Comparison of ENCODE assay signal across 26 mouse cellular contexts in genomic region chr12:101066329-101066728, GRCm38 (mm10). TPM values are rescaled to one million over a fixed set of nuclear protein-coding genes. Genes with fewer than 3 reads are reported as not detected.
DNase-seq lines count a peak whose midpoint lies in the region; ATAC-seq and TF ChIP-seq lines count a peak whose summit lies in the region.
"Had no signal": no experiment of that assay in that cellular context is flagged by ENCODE, and none has a peak within 500 bp of the region (broad histone marks: within the 10 kb centered on the region; RNA-seq: fewer than 3 reads in every experiment).

No protein-coding gene starts in this region.

- H3K4me1 ChIP-seq in heart, embryonic 15.5 days (replicated peaks), result peaks cover 11% of the 10 kb centered on the region
- H3K4me1 ChIP-seq in hindbrain, embryonic 16.5 days (ENCODE audit: control insufficient read depth, insufficient read depth, low read depth, low read length), result no peaks in the 10 kb centered on the region
- H3K4me1 ChIP-seq in hindbrain, embryonic 14.5 days (replicated peaks; ENCODE audit: control insufficient read depth, insufficient read depth, low read length), result no peaks in the 10 kb centered on the region
- no peaks in the 10 kb centered on the region for H3K4me1 ChIP-seq in kidney, embryonic 15.5 days
- H3K4me1 ChIP-seq in CH12.LX (ENCODE audit: control insufficient read depth in 1 of 2, insufficient read depth in 2 of 2), result peaks cover 0 to 14% of the 10 kb centered on the region in 2 experiments; a peak in 1 of 4 replicates
- no peaks in the 10 kb centered on the region for H3K4me1 ChIP-seq in midbrain, postnatal 0 days (ENCODE audit: insufficient read depth, low read length)
- H3K4me1 ChIP-seq: forebrain, embryonic 10.5 days; forebrain, embryonic 13.5 days; hindbrain, embryonic 10.5 days; hindbrain, embryonic 15.5 days had no signal

- peaks cover 44% of the 10 kb centered on the region for H3K36me3 ChIP-seq in heart, embryonic 15.5 days
- peaks cover 11% of the 10 kb centered on the region; the same call in 1 of the 2 replicates for H3K36me3 ChIP-seq in hindbrain, embryonic 16.5 days (ENCODE audit: control insufficient read depth, insufficient read depth, low read length)
- peaks cover 49% of the 10 kb centered on the region for H3K36me3 ChIP-seq in hindbrain, embryonic 14.5 days (replicated peaks; ENCODE audit: control insufficient read depth, insufficient read depth)
- H3K36me3 ChIP-seq in kidney, embryonic 15.5 days, result peaks cover 63% of the 10 kb centered on the region
- peaks cover 31 to 76% of the 10 kb centered on the region in 2 experiments for H3K36me3 ChIP-seq in CH12.LX (replicated peaks in 1 of 2; ENCODE audit: control insufficient read depth in 1 of 2, insufficient read depth in 1 of 2, low read length in 1 of 2)
- H3K36me3 ChIP-seq in midbrain, postnatal 0 days (ENCODE audit: insufficient read depth, low read length), result peaks cover 11% of the 10 kb centered on the region; the same call in 1 of the 2 replicates

- no peak for TF ChIP-seq RAD21 in CH12.LX (IDR thresholded peaks at IDR 0.05; ENCODE audit: low read depth, low read length)

- dilution Hi-C loops in CH12.LX (cut with MboI; ENCODE audit: extremely low pct_ligation_motif_present, extremely low pct_unique_long_range_greater_than_20kb, low sequenced_read_pairs), result no loop called here

- no peaks in the 10 kb centered on the region for H3K27me3 ChIP-seq in heart, embryonic 15.5 days
- H3K27me3 ChIP-seq in hindbrain, embryonic 16.5 days (replicated peaks; ENCODE audit: control insufficient read depth, insufficient read depth, low read length), result no peaks in the 10 kb centered on the region
- no peaks in the 10 kb centered on the region for H3K27me3 ChIP-seq in hindbrain, embryonic 14.5 days (ENCODE audit: control insufficient read depth, insufficient read depth, low read length)
- no peaks in the 10 kb centered on the region for H3K27me3 ChIP-seq in kidney, embryonic 15.5 days
- no peaks in the 10 kb centered on the region for H3K27me3 ChIP-seq in CH12.LX (replicated peaks)
- no peaks in the 10 kb centered on the region for H3K27me3 ChIP-seq in midbrain, postnatal 0 days (ENCODE audit: insufficient read depth, low read length)
- H3K27me3 ChIP-seq: forebrain, embryonic 13.5 days; heart, embryonic 12.5 days; hindbrain, embryonic 15.5 days had no signal

- H3K4me3 ChIP-seq in heart, embryonic 15.5 days, result no peak overlapping the region
- no peak overlapping the region for H3K4me3 ChIP-seq in hindbrain, embryonic 16.5 days (ENCODE audit: low read length)
- no peak overlapping the region for H3K4me3 ChIP-seq in hindbrain, embryonic 14.5 days (replicated peaks; ENCODE audit: low read length)
- H3K4me3 ChIP-seq in kidney, embryonic 15.5 days (replicated peaks), result no peak overlapping the region
- no peak overlapping the region for H3K4me3 ChIP-seq in CH12.LX (replicated peaks in 1 of 3; ENCODE audit: low read depth in 2 of 3, low read length in 2 of 3, poor library complexity in 1 of 3)
- no peak overlapping the region for H3K4me3 ChIP-seq in midbrain, postnatal 0 days (ENCODE audit: low read depth, low read length)
- H3K4me3 ChIP-seq: forebrain, embryonic 10.5 days; forebrain, embryonic 13.5 days; heart, embryonic 12.5 days; hindbrain, embryonic 10.5 days; hindbrain, embryonic 15.5 days had no signal

- 84% methylated on average over 1 of the region's 1 CpGs for WGBS in heart, embryonic 15.5 days
- WGBS in hindbrain, embryonic 16.5 days, result 68% methylated on average over 1 of the region's 1 CpGs
- WGBS in hindbrain, embryonic 14.5 days, result 81% methylated on average over 1 of the region's 1 CpGs
- 88% methylated on average over 1 of the region's 1 CpGs for WGBS in kidney, embryonic 15.5 days
- WGBS in midbrain, postnatal 0 days, result 77% methylated on average over 1 of the region's 1 CpGs

- no peak for TF ChIP-seq CTCF in CH12.LX (conservative IDR thresholded peaks at IDR 0.05 in 1 of 2, IDR thresholded peaks at IDR 0.05 in 1 of 2; ENCODE audit: low read depth in 2 of 2, low read length in 2 of 2)
- TF ChIP-seq CTCF in midbrain, postnatal 0 days (IDR thresholded peaks at IDR 0.05), result no peak

- no peak overlapping the region for H3K4me2 ChIP-seq in heart, embryonic 15.5 days
- H3K4me2 ChIP-seq in hindbrain, embryonic 16.5 days (ENCODE audit: low read length), result no peak overlapping the region
- H3K4me2 ChIP-seq in hindbrain, embryonic 14.5 days (replicated peaks), result no peak overlapping the region
- H3K4me2 ChIP-seq in kidney, embryonic 15.5 days, result no peak overlapping the region
- no peak overlapping the region for H3K4me2 ChIP-seq in CH12.LX (ENCODE audit: insufficient read depth, low read depth, poor library complexity, severe bottlenecking)
- H3K4me2 ChIP-seq in midbrain, postnatal 0 days (ENCODE audit: low read depth, low read length, poor library complexity, severe bottlenecking), result no peak overlapping the region
- H3K4me2 ChIP-seq: forebrain, embryonic 13.5 days; heart, embryonic 12.5 days; hindbrain, embryonic 15.5 days had no signal

- intact Hi-C loops in heart, postnatal 36 days (cut with DNase I), result no loop called here

- H3K9me3 ChIP-seq in heart, embryonic 15.5 days (replicated peaks), result no peaks in the 10 kb centered on the region
- H3K9me3 ChIP-seq in hindbrain, embryonic 16.5 days (ENCODE audit: control insufficient read depth, low read length), result no peaks in the 10 kb centered on the region
- no peaks in the 10 kb centered on the region for H3K9me3 ChIP-seq in hindbrain, embryonic 14.5 days (ENCODE audit: control insufficient read depth, low read length)
- no peaks in the 10 kb centered on the region for H3K9me3 ChIP-seq in kidney, embryonic 15.5 days (replicated peaks)
- H3K9me3 ChIP-seq in CH12.LX (replicated peaks; ENCODE audit: low read length), result peaks cover 2% of the 10 kb centered on the region
- H3K9me3 ChIP-seq in midbrain, postnatal 0 days (ENCODE audit: low read length), result no peaks in the 10 kb centered on the region
- H3K9me3 ChIP-seq: forebrain, embryonic 10.5 days; forebrain, embryonic 13.5 days; heart, embryonic 12.5 days; hindbrain, embryonic 10.5 days; hindbrain, embryonic 15.5 days had no signal

- no peak for TF ChIP-seq EP300 in CH12.LX (IDR thresholded peaks at IDR 0.05; ENCODE audit: low read length)

- no peak for ATAC-seq in heart, embryonic 15.5 days (replicated peaks; ENCODE audit: insufficient number of reproducible peaks, insufficient read depth, low FRiP score, low read depth)
- ATAC-seq in hindbrain, embryonic 16.5 days, result 0 out of 2 replicates have a peak, but pooled peaks have one; percentile 22
- no peak for ATAC-seq in hindbrain, embryonic 14.5 days (ENCODE audit: low FRiP score)
- no peak for ATAC-seq in kidney, embryonic 15.5 days (replicated peaks; ENCODE audit: low FRiP score)
- no peak for ATAC-seq in midbrain, postnatal 0 days (ENCODE audit: low FRiP score)
- ATAC-seq: activated CD4-positive, CD25-positive, alpha-beta regulatory T cell, adult 4 months; forebrain, embryonic 13.5 days; forebrain, embryonic 16.5 days; inflammation-experienced regulatory T-cells, adult 6 months; intestine, embryonic 16.5 days had no signal

- TF ChIP-seq POLR2A in CH12.LX (IDR thresholded peaks at IDR 0.05; ENCODE audit: low read depth, low read length), result no peak

- H3K9ac ChIP-seq in heart, embryonic 15.5 days, result no peak overlapping the region
- H3K9ac ChIP-seq in hindbrain, embryonic 16.5 days (ENCODE audit: low read depth, low read length), result no peak overlapping the region
- no peak overlapping the region for H3K9ac ChIP-seq in hindbrain, embryonic 14.5 days
- no peak overlapping the region for H3K9ac ChIP-seq in kidney, embryonic 15.5 days
- H3K9ac ChIP-seq in CH12.LX (ENCODE audit: insufficient read depth, low read depth), result no peak overlapping the region
- no peak overlapping the region for H3K9ac ChIP-seq in midbrain, postnatal 0 days (replicated peaks; ENCODE audit: low read length, poor library complexity, severe bottlenecking)
- H3K9ac ChIP-seq: forebrain, embryonic 13.5 days; heart, embryonic 12.5 days; hindbrain, embryonic 15.5 days had no signal

- H3K27ac ChIP-seq in heart, embryonic 15.5 days, result peak overlapping the region; percentile 29
- no peak overlapping the region for H3K27ac ChIP-seq in hindbrain, embryonic 16.5 days (ENCODE audit: low read depth, low read length)
- H3K27ac ChIP-seq in hindbrain, embryonic 14.5 days, result no peak overlapping the region
- H3K27ac ChIP-seq in kidney, embryonic 15.5 days, result no peak overlapping the region
- no peak overlapping the region for H3K27ac ChIP-seq in CH12.LX (ENCODE audit: insufficient read depth, low read depth)
- H3K27ac ChIP-seq in midbrain, postnatal 0 days (ENCODE audit: low read depth, low read length), result no peak overlapping the region
- H3K27ac ChIP-seq: forebrain, embryonic 10.5 days; forebrain, embryonic 13.5 days; hindbrain, embryonic 10.5 days; hindbrain, embryonic 15.5 days had no signal

- peaks cover 61% of the 10 kb centered on the region for H3K79me2 ChIP-seq in CH12.LX (replicated peaks; ENCODE audit: control insufficient read depth, extremely low read depth, insufficient read depth, poor library complexity, severe bottlenecking)

- no peak for DNase-seq in heart, postnatal 36 days
- no peak for DNase-seq in hindbrain, embryonic 14.5 days (ENCODE audit: low spot score)
- DNase-seq in kidney, adult 9 months, result peak; percentile 48
- DNase-seq in CH12.LX (ENCODE audit: extremely low read depth), result no peak
- DNase-seq in midbrain, postnatal 0 days (ENCODE audit: low spot score), result no peak
- DNase-seq: adrenal gland, adult 8-10 months; adrenal gland, postnatal 25 days; B cell, adult 2 months; cerebellum, adult 18-20 months; cerebellum, adult 9-10 months; cerebellum, postnatal 14 days; gastrocnemius, postnatal 10 days; gastrocnemius, postnatal 36 days; kidney, adult 18-20 months had no signal

- in situ Hi-C loops in CH12.LX (cut with MboI; ENCODE audit: low pct_ligation_motif_present, low pct_unique_long_range_greater_than_20kb, low sequenced_read_pairs), result no loop called here

RNA-seq across cellular contexts. Expression of gene Ppp4r3a, which starts 17.2 kb away (rescaled TPM):
- 27.0 and 30.9 TPM in 2 replicates for polyA plus RNA-seq in heart, embryonic 15.5 days (2015; fragmentation: Nextera tagmentation; extraction: Ambion mirVana)
- 10 to 100 TPM; 21.7 to 26.6 TPM for total RNA-seq in heart, postnatal 36 days (2021)
- 18.9 and 20.2 TPM in 2 replicates for polyA plus RNA-seq in hindbrain, embryonic 16.5 days (2015; fragmentation: Nextera tagmentation; extraction: Ambion mirVana)
- 29.1 and 33.6 TPM in 2 replicates for polyA plus RNA-seq in hindbrain, embryonic 14.5 days (2014; fragmentation: Nextera tagmentation; extraction: Ambion mirVana)
- polyA plus RNA-seq in kidney, embryonic 15.5 days (2015; fragmentation: Nextera tagmentation; extraction: Ambion mirVana), result 43.5 and 44.0 TPM in 2 replicates
- total RNA-seq in CH12.LX (2012; rRNA removed), result 43.2 and 49.9 TPM in 2 replicates
- total RNA-seq in CH12.LX (2014; rRNA removed), result 68.6 and 77.5 TPM in 2 replicates
- 64.5 and 68.5 TPM in 2 replicates for polyA plus RNA-seq in CH12.LX (2012; ENCODE audit: insufficient read length, low read depth)
- 36.1 and 42.3 TPM in 2 replicates for total RNA-seq in midbrain, postnatal 0 days (2014; rRNA removed)
- polyA plus RNA-seq in midbrain, postnatal 0 days (2015; fragmentation: Nextera tagmentation; extraction: Ambion mirVana), result 11.4 and 16.4 TPM in 2 replicates

RNA-seq across cellular contexts. Expression of gene Ccdc88c, which starts 37.5 kb away (rescaled TPM):
- 2.4 and 5.3 TPM in 2 replicates for polyA plus RNA-seq in heart, embryonic 15.5 days (2015; fragmentation: Nextera tagmentation; extraction: Ambion mirVana)
- 1 to 10 TPM; 6.2 to 7.0 TPM for total RNA-seq in heart, postnatal 36 days (2021)
- 9.0 and 10.9 TPM in 2 replicates for polyA plus RNA-seq in hindbrain, embryonic 16.5 days (2015; fragmentation: Nextera tagmentation; extraction: Ambion mirVana)
- 11.1 and 13.3 TPM in 2 replicates for polyA plus RNA-seq in hindbrain, embryonic 14.5 days (2014; fragmentation: Nextera tagmentation; extraction: Ambion mirVana)
- polyA plus RNA-seq in kidney, embryonic 15.5 days (2015; fragmentation: Nextera tagmentation; extraction: Ambion mirVana), result 12.5 and 12.7 TPM in 2 replicates
- 24.9 and 25.9 TPM in 2 replicates for total RNA-seq in CH12.LX (2012; rRNA removed)
- 19.3 and 20.3 TPM in 2 replicates for total RNA-seq in CH12.LX (2014; rRNA removed)
- polyA plus RNA-seq in CH12.LX (2012; ENCODE audit: insufficient read length, low read depth), result 30.1 and 32.7 TPM in 2 replicates
- total RNA-seq in midbrain, postnatal 0 days (2014; rRNA removed), result 24.8 and 25.2 TPM in 2 replicates
- 12.0 and 12.6 TPM in 2 replicates for polyA plus RNA-seq in midbrain, postnatal 0 days (2015; fragmentation: Nextera tagmentation; extraction: Ambion mirVana)
